Mouse (Mus musculus) mouse embryonic stem cell (cell line): Measurements from ENCODE around the gene Zscan21.

ENCODE experiments used
- in situ Hi-C, 2 experiments: fragments of 300-500 bp; cut with MboI; formaldehyde crosslinking; loops; 1 replicate in 1 of 2; 3 replicates in 1 of 2; pipeline ENCODE4 v1.14.3; 2019 to 2020; ENCODE audit warnings: low sequenced_read_pairs in 2 of 2, low pct_unique_long_range_greater_than_20kb in 1 of 2, mixed read lengths in 1 of 2; ENCODE audit not compliant: unreplicated experiment in 1 of 2

Zscan21 gene

DNA sequence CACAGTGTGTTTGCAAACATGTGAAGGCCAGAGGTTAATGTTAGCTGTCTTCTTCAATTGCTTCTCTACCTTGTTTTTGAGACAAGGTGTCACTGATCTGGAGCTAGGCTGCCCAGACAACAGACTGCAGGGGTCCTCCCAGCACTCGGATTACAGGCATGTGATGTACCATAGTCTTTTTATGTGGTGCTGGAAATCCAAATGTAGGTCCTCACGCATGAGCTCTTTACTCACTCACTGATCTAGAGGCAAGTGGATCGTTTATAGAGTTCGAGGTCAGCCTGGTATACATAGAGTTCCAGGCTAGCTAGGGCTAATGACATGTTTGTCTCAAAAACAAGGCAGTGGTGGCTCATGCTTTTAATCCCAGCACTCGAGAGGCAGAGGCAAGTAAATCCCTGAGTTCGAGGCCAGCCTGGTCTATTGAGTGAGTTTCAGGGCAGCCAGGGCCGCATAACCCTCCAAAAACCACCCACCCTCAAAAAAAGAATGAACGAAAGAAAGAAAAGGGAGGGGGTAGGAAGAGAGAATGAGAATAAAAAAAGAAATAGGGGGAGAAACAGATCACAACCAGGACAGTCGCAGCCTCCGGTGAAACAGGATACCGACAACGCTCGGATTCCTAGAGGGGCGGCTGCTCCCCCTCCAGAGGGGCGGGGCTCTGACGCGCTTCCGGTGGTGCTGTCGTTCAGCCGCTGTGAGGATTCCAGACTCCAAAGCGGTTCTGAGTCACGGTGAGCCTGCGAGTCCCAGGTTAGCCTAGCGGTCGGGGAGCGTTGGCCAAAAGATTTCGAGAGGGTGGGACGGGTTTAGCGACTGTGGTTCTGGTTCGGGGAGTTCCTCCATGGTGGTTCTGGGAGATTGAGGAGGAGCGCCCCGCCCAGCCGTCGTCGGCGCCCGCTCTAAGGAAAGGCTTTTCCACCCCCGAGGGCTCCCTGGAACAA is at the start of gene Zscan21:
Zscan21 (plus strand) TSS at position 649 of the 944 bp plus-strand sequence.
- in situ Hi-C loops, result no loop called here

DNA sequence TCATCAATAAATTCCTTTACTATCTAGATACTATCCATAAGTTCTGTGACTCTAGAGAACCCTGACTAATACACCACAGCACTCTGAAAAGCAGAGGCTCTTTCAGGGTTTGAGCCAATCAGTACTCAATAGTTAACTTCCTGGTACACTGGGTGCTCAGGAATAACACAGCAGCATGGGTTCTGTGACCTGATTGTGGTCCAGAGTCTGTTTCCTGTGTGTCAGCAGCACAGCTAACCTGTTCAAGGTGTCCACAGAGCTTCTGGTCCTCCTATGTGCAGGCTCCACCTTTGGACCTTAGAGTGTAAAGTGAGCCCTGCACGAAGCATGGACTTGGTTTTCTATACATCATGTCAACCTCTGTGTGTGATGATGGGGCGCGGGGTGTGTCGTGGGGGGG is 42.9 kb upstream of the Zscan21 start:
- in situ Hi-C loops, result no loop called here

DNA sequence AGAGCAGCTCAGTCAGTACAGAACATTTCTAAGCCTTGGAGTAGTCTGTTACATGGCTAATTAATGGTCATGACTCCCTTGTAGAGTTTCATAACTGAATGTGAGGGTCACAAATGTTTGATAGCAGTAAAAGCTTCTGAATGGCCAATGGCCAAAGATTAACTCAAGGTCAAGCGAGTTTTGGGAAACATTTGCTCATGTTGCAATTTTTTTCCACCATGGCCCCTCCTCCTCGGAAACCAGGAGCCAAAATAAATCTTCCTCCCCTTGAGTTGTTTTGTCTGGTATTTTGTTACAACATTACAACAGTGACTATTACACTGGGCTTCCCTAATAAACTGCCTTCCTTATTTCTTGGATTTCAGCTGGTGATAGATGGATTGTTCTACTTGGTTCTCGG is 41.0 kb upstream of the Zscan21 start:
- in situ Hi-C loops, result no loop called here

DNA sequence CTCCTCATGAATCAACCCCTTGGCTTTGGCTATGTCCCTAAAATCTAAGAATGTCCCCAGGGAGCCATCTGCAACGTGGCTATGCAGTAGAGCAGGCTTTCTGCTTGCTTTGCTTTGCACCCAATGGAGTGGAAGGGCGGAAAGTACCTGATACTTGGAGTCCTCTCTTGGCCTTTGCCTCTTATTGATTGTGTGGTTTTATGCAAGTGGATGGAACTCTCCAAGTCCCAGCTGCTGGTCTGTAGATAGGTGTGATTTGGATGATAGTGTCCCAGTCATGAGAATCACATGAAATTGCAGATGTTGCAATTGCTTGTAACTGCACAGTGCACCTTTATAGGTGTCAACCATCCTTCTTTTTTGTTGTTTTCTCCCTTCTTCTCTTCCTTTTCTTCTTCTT is 40.6 kb upstream of the Zscan21 start:
- in situ Hi-C loops, result no loop called here

DNA sequence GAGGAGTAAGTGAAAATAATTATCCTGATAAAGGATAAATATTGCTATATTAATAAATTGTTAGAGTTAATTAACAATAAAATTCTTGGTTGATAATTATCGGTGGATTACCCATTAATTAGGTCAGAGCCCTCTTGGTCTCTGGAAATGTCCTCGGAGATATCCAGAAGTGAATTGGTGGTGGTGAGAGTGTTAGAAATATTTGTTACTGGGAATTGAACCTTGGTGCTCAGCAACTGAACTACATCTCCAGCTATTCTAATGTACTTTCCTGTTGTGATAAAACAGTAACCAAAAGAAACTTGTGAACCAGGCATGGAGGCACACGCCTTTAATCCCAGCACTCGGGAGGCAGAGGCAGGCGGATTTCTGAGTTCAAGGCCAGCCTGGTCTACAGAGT is 36.2 kb upstream of the Zscan21 start:
- in situ Hi-C loops, result no loop called here

DNA sequence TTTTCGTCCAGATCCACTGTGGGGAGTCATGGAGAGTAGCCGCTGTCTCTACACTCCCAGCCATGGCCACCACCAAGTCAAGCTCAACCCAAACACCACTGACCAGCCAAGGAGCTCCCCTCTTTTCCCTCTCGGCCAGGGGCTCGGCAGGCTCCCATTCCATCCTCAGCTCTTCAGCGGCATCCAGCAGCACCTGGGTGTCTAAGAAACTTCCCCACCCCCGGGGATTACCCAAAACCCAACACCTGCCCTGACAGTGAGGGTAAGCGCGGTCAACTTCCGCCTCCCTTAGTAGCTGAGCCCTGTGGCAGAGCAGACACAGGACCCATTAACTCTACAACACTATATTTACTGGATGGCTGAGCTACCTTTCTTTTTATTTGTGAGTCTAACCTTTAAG is 35.3 kb upstream of the Zscan21 start:
- in situ Hi-C loops, result no loop called here

DNA sequence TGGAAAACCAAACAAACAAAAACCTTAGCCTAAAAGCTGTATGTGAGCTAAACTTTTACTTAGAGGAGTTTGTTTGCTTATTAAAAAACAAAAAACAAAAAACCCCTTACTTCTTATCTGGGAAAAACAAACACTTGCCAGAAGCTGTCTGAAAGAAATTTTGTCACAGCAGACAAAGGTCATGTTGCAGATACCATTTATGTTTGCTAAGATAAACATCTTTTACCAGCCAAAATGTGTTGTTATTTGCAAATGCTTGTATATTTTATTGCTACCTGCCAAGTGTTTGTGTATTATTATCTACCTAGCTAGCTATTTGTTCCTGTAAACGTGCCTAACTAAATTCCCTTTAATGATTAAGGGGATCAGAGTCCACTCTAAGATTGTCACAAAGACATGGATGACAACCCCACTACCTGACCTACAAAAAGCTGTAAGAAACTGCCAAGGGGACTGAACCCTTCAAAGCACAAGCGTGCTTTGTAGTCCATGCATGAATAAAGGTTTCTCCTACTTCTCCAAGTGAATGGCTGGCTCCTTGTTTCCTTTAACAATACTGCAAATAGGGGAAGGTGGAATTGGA is 33.3 kb upstream of the Zscan21 start:
- in situ Hi-C loops, result no loop called here

DNA sequence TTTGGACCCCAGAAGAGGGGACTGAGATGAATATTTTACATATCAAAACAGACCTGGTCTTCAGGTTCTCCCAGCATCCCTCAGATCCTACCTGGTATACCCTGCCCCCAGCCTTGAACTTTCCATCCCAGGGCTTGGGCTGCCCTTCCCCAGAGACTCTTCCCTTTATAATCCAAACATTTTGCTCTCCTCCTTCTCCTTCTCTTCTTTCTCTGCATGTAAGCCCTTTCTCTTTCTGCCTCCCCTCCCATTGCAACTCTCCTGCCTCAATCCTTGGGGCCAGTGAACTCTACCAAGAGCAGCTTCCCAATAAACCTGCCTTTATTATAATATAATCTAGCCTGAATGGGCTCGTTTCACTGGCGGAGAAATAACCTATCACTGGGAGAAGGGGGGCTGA is 32.8 kb upstream of the Zscan21 start:
- in situ Hi-C loops, result no loop called here

DNA sequence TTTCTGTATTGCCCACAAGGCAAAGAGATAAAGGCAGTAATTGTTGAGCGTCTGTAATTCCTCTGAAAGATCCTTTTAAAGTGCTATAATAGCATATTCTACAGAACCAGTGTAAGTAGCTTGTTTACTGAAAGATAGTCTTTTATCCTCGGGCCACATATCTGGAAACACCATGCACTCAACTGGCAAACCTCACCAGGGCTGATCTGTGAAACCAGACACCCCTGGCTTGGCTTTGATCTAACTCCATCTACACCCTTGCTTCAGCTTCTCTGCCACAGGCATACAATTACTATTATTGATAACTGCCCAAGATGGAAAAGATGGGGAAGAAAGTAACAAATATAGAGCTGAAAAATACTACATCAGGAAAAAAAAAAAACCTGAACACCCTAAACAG is 32.2 kb upstream of the Zscan21 start:
- in situ Hi-C loops, result no loop called here

DNA sequence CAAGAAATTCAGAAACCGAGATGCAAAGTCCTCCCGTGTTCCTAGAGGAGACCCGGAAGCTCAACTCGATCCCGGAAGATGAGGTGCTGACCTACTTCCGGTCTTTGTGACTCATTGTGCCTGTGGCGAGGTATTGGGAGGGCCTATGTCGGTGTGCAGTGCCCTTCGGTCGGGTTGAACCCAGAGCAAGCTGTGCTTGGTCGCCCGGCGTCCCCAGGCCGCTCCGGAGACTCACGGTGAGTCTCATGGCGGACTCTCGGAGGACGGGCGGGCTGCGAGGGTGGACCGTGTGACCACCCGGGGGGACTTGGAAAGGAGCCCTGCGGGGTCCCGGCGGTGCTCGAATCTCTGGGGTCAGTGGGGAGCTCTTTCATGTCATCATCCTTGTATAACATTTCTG is 31.7 kb upstream of the Zscan21 start, which contains the start of gene Zkscan1:
Zkscan1 (plus strand) TSS at position 89 of the 400 bp plus-strand sequence.
- in situ Hi-C loops, result no loop called here

DNA sequence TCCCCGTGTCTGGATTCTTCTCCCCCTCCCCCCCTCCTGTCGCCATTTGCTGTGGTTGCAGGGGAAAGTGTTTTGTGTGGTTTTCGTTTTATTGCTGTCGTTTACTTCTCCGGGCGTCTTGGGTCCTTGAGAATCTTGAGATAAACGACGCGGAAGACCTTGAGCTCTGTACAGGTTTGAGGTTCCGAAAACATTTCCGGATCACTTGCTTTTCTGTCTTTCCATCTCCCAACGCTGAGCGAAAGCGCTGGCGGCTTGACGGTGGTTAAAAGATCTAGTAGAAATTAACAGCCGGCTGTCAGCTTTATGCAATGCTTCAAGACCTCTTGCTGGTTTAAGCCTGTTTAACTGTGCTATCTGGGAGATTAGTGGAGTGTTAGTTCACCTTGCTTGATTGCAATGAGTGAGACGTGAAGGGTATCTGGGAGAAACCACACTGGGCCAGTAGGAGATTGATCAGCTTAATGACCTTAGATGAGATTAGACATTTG is 31.2 kb upstream of the Zscan21 start:
- in situ Hi-C loops, result no loop called here

DNA sequence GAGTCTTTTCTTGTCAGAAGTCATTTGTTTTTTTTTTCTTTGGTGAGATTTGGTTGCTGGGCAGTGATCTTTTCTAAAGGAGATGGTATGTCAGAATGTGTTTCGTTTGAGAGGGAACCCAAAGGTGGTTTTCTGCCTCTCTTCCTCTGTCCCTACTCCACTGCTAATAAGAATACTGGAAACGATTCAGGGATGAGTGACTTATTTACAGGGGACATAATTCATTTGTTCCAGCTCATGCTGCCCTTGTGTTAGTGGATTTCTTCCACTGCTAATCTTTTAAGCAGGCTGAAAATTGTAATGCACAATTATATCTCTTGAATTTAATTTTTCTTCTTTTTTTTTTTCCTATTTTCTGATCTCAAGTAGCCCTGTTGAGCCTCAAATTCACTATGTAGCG is 29.9 kb upstream of the Zscan21 start:
- in situ Hi-C loops, result no loop called here

DNA sequence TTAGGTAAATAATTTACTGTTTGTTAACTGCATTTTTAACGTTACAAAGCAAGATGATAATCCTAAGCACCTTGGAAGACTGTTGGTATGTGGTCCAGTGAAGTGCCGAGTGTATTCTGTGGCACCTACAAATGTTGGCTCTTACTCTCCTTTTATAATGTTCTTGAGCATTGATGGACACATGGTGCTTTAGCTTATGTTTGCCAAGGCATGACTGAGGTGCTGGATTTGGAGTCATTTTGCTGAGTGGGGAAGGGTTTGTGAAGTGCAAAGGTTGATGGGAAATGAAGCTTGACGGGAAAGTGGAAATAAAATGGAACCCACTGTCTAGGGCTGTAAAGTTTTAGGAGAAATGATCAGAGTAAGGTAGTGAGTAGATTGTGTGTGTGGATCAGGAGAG is 28.3 kb upstream of the Zscan21 start:
- in situ Hi-C loops, result no loop called here

DNA sequence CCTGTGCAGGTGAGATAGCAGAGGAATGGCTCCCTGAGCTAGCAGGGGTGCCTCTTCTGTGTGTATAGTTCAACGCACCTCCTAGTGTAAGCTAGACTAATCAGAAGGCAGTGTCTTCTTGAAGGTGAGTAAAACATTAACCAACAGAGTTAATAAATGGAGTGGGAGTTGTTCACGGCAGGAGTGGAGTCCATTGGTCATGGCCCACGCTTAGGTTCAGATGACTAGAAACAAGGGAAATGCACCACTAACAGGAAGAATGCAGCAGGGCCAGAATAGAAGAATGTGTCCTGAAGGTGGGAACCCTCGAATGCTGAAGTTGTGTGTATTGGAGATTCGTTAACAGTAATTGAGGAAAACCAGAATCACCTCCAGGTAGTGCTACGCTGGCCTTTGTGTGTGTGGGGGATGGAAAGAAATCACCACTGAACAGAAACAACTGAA is 27.6 kb upstream of the Zscan21 start:
- in situ Hi-C loops, result no loop called here

DNA sequence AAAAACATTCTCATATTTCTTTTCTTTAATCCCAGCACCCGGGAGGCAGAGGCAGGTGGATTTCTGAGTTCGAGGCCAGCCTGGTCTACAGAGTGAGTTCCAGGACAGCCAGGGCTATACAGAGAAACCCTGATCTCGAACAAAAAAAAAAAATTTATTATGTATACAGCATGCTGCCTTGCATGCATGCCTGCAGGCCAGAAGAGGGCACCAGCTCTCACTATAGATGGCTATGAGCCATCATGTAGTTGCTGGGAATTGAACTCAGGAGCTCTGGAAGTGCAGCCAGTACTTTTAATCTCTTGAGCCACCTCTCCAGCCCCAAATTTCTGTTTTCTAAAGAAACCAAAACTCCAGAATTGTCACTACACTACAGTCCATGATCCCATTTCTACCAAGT is 26.4 kb upstream of the Zscan21 start:
- in situ Hi-C loops, result no loop called here

DNA sequence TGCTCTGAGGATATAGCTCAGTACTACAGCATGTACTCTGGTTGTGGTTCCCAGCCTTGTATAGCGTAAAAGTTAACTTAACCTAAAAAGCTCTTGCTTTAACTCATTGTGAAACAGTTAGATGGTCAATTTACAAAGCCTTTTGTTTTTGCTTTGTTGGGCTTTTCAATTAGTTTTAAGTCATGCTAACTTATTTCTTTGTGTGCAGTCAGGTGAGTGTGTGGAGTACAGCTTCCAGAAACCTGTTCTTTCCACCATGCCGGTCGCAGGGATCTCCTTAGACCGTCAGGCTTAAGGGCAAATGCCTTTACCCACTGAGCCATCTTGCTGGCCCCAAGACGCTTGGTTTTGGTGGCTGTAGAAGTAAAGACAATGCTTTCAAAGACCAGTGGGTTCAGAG is 26.0 kb upstream of the Zscan21 start:
- in situ Hi-C loops, result no loop called here

DNA sequence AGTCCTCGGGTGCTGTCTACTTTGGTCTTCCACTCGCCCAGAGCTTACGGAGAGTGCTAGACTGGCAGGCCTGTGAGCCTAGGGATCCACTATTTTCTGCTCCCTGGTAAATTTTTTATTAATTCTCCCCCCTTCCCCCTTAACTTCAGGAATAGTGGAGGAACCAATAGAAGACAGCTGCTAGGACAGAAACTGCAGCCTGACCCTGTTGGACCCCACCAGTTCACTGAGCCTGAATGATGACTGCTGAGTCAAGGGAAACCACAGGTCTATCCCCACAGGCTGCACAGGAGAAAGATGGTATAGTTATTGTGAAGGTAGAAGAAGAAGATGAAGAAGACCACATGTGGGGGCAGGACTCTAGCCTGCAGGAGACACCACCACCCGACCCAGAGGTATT is 23.9 kb upstream of the Zscan21 start:
- in situ Hi-C loops, result no loop called here

DNA sequence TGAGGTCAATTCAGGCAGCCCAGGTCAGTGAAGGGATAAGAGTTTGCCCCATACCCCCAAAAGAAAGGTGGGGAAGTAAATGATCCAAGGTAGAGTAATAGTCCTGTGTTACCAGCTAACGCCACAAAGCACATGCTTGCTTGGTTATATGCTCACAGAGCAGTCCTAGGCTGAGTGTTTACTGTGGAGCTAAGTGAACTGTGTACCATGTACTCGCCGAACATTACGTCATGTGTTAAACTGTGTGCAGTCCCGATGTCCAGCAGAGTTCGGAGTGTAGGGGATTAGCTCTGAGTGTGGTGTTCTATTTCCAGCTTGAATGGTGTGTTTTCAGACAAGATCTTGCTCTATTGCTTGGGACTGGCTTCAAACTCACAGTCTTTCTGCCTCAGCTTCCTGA is 22.2 kb upstream of the Zscan21 start:
- in situ Hi-C loops, result no loop called here

DNA sequence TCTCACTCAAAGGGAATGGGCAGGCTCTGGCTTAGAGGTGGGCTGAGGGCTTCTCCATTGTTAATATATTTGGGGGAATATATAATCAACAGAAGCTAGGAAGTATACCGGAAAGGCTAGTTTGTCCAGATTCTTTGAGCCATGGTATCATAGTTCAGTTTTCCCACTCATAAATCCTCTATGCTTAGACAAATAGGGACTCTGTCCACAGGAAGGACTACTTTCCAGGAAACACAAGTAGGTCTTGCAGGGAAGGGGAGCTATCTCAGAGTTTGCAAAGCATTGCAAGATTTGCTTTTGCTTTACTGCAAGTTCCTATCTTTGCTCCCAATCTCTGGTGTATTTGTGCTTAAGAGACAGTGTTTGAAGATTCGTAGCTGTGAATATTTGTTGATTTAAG is 11.7 kb upstream of the Zscan21 start:
- in situ Hi-C loops, result no loop called here

DNA sequence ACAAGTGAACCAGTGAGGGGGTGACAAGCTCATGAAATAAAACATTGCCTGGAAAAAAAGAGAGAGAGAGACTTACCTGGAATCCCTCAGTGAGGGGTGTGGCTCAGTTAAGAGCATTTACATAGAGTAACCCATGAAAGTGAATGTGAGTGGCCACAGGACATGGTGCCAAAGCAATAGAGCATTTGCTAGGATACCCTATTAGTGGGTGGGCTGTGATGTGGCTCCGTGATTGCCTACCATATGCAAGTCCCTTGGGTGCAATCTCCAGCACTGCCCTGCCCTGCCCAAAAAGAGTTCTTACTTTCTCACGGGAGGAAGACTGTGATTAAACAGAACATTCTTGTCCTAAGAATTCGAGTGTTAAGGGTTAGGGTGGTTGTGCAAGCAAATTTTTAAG is 9.6 kb upstream of the Zscan21 start:
- in situ Hi-C loops, result no loop called here
